22 mouse cellular contexts compared by ENCODE assay signal in genomic region chr10:71169811-71170210, GRCm38 (mm10). TPM values are rescaled to one million over a fixed set of nuclear protein-coding genes. Genes with fewer than 3 reads are reported as not detected.
DNase-seq lines count a peak whose midpoint lies in the region; TF ChIP-seq lines count a peak whose summit lies in the region.
"Had no signal": no experiment of that assay in that cellular context is flagged by ENCODE, and none has a peak within 500 bp of the region (broad histone marks: within the 10 kb centered on the region; RNA-seq: fewer than 3 reads in every experiment).

No protein-coding gene starts in this region.

- intact Hi-C loops in gastrocnemius, adult 2 months (cut with DNase I): no loop called here
- intact Hi-C loops in heart, postnatal 25 days (cut with DNase I): no loop called here

- no peak for TF ChIP-seq CTCF in gastrocnemius, adult 2 months (IDR thresholded peaks at IDR 0.05)

- H3K27ac ChIP-seq in gastrocnemius, adult 2 months: no peak overlapping the region
- H3K27ac ChIP-seq: embryonic facial prominence, embryonic 10.5 days; embryonic facial prominence, embryonic 12.5 days; forebrain, embryonic 10.5 days; forebrain, embryonic 12.5 days had no signal

- H3K4me3 ChIP-seq in gastrocnemius, adult 2 months: no peak overlapping the region
- H3K4me3 ChIP-seq: embryonic facial prominence, embryonic 10.5 days; embryonic facial prominence, embryonic 12.5 days; forebrain, embryonic 10.5 days; forebrain, embryonic 12.5 days had no signal

- peak; percentile 55 for DNase-seq in gastrocnemius, adult 2 months
- DNase-seq in gastrocnemius, postnatal 10 days: no peak
- peak; percentile 93 for DNase-seq in heart, adult 11 months
- no peak for DNase-seq in heart, postnatal 4 days
- peak; percentile 15 for DNase-seq in heart, adult 8-10 months (ENCODE audit: low spot score)
- DNase-seq in heart, postnatal 25 days (ENCODE audit: low spot score): no peak
- peak; percentile 39 for DNase-seq in skeletal muscle tissue, adult 2 months (ENCODE audit: low read depth, low spot score)
- DNase-seq in urinary bladder, postnatal 10 days (ENCODE audit: low spot score): no peak
- DNase-seq: adrenal gland, adult 8-10 months; adrenal gland, postnatal 14 days; adrenal gland, postnatal 36 days; B cell, adult 2 months; cerebellum, adult 11-12 months; cerebellum, adult 2 months; cerebellum, adult 9-10 months; cerebellum, postnatal 10 days; cerebellum, postnatal 25 days had no signal

RNA-seq across cellular contexts. Expression of gene Bicc1, which starts 10.3 kb away (rescaled TPM):
- total RNA-seq in gastrocnemius, adult 2 months (2021): 1 to 10 TPM; 7.9 to 9.7 TPM
- total RNA-seq in gastrocnemius, postnatal 10 days (2021): 10 to 100 TPM; 29.2 to 34.9 TPM
- 10 to 100 TPM; 37.6 to 38.4 TPM for total RNA-seq in heart, postnatal 4 days (2021)
- 10 to 100 TPM; 11.8 to 17.8 (median 14.1) TPM for total RNA-seq in heart, adult 8-10 months (2022)
- 10 to 100 TPM; 16.6 to 19.4 TPM for total RNA-seq in heart, postnatal 25 days (2021)
- total RNA-seq: CH12.LX had no signal

Comparison
In these comparisons a context has a peak if more than half of its experiments do, and no peak if none do; other contexts are left out.
1. DNase-seq: peak in gastrocnemius, adult 2 months (single experiment), heart, adult 11 months (single experiment), heart, adult 8-10 months (single experiment) and skeletal muscle tissue, adult 2 months (single experiment); none in gastrocnemius, postnatal 10 days (single experiment), heart, postnatal 4 days (single experiment), heart, postnatal 25 days (single experiment) and urinary bladder, postnatal 10 days (single experiment).